Mouse (Mus musculus) urinary bladder, postnatal 10 days (tissue): ENCODE measurements around the gene Otud4.
"Not testable (repeated sequence)": the region's sequence is repeated elsewhere in the genome, so short reads cannot be mapped to it uniquely, and the experiment has no call there.

ENCODE experiments used
- DNase-seq: peaks from one replicate; pipeline ENCODE4 v3.0.0; 2022; ENCODE audit warnings: low spot score

Otud4 gene

DNA sequence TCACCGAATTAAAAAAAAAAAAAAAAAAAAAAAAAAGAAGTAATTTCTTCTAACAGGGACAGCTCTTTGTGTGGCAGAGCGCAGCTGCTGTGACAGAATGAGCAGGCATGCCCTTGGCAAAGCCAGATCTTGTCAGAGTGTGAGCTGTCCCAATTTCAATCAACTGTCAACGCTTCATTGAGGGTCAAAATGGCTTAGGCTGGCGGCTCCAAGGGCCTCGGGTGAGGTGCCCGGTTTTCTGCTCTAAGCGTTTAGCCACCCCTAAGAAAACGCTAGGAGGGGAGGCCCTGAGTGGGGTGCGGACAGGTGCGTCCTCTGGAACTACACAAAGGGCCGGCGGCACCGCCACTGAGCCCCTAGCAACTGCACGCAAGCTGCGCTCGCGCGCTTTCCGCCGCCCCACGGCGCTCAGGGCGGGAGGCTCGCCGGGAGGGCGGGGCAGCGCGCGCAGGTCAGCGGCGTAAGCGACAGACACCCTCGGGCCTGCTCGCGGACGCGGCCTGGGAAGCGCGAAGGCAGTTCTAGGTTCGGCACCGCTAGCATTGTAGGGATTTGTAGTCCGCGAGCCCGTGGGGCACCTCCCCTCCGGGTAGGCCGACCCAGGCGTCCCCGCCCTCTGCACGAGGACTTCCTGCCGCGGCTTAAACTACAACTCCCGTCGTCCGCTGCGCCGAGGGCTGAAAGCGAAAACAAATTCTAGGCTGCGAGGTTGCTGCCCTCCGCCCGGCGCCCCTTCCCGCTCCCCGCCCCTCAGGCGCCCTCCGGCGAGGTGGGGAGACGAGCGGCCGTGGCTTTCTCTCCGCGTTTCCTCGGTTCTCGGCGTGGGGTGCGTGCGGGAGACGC is 490 bp upstream of the Otud4 start:
- DNase-seq = peak; percentile 86

DNA sequence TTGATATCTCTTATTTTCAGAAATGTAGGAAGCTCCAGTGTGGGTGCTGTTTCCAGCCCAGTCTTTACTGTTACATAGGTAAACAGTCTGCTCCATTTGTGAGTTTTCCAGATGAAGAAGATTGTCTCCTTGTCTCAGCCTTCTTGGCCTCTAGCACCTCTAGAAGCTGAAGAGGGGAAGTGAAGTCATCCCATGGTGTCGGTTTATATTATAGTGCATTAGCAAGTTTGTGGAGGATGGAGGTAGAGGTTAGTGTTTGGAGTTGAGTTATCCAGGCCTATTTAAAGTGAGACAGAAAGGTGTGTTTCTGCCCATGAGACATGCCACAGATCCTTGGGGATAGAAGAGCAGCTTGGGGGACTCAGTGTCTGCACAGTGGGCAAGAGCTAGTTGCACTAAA is 1.7 kb downstream of the Otud4 start:
- DNase-seq = no peak

DNA sequence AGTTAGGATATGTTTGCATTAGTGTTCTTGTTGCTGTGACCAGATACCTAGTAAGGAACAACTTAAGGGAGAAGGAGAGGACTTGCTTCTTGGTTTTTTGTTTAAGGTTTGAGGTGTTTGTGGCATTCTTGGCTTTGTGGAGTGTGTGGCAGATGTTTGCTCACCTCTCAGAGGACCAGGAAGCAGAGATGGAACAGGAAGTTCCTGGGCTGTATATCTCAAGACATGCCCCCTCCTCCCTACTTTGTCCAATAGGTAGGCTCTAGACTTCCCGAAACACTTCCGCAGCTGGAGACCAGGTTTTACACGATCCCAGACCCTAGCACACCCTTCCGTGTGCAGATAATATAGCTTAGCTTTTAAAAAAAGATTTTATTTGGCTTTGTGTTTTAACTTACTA is 10.2 kb downstream of the Otud4 start:
- no peak for DNase-seq

DNA sequence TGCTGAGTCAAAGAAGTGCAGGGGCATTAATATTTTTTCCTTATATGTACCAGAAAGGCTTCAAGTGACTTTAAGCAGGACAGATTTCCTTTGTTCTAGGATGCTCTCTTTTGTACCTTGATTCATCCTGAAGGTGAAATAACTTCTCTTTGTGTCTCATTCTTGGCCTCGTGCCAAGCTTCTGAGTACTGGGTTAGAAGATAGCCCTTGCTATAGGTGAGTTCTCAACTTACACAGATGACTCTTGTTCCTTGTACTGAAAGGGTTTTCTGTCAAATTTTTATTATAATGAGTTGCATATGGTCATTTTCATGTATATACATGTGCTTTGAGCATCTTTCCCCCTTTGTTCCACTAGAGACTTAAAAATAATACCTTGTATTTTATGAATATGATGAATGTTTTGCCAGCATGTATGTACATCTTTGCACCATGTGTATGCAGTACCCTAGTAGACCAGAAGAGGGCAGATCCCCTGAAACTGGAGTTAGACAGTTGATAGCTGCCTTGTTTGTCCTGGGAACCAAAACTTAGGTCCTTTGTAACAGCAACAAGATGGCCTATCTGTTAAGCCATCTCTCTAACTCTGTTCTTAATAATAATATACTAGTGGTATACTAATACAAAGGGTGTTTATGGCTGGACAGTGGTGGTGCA is 10.9 kb downstream of the Otud4 start:
- DNase-seq = no peak

DNA sequence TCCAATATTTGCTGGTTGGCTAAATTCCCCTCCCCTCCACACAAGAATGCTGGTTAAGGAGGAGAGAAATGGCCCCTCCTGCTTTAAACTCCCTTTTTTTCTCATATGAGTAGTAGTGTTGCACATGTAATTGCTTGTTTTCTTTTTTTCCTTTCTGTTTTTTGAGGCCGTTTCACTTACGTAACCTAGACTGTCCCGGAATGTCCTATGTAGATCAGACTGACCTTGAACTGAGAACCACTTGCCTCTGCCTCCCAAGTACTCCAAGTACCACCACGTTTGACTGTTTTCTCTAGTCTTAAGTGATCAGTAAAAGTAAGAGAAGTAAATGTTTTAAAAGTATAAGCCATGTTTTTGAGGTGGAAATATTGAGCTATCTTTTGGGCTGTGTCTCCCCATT is 14.3 kb downstream of the Otud4 start:
- DNase-seq = no peak

DNA sequence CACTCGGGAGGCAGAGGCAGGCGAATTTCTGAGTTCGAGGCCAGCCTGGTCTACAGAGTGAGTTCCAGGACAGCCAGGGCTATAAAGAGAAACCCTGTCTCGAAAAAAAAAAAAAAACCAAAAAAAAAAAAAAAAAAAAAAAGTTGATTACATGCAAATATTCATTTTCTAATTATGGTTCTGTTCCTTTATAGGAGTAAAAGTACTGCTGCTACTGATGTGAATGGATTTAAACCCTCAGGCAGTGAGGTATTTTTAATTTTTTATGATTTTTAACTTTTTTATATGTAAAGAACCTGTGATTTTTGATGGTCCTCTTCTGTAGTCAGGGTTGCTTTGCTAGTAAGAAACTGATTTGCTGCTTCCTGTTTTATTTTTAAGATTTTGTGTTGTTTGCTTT is 19.3 kb downstream of the Otud4 start:
- not testable (repeated sequence) for DNase-seq

DNA sequence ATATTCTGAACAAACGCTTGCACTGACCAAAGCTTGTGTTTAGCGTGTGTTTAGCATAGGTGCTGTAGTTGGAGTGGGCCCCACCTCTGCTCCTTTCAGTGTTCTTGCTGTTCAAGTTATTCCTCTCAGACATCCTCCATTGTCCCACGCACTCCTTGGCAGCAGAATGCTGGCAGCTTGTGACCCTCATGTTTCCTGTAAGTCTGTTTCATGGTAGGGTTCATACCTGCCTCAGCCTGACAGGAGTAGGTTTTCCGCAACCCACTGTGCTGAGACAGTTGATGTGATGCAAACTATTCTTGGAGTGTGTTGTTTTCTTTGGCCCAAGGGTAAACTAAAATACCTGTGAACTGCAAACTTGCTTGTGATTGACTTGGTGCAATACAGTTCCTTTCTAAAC is 37.0 kb downstream of the Otud4 start:
- DNase-seq = no peak

DNA sequence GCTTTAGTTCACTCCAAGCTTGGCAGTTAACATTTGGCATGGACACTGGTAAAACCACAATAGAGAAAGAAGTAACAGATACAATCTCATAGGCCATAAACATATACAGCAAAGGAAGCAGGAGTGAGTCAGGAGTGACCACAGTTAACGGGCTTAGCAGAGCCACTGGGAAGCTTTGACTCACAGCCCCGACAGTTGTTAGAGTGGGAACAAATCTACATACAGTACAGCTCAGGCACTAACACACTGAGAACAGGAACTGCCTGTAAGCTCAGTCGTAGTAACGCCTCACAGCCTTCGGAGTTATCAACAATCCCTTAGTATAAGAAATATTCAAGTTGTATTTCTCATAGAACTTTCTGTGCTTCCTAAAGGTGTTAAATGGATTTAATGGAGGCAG is 39.6 kb downstream of the Otud4 start:
- DNase-seq = no peak

DNA sequence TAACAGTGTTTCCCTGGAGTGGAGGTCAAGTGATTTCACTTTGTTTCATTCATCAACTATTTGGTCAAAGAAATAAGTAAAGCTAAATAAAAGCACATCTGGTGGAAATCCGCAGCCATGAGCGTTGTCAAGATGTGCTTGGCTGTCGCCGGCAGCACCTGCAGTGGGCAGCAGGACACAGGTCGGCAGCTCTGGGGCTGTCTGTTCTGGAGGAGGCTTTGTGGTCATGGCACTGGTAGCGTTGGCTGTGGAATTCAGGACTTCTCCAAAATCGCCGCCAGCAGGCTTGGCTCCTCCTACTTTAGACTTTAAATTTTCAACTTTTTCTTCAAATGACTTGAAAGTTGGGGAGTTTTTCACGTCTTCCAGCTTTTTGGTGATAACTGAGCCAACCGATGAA is 40.7 kb downstream of the Otud4 start:
- not testable (repeated sequence) for DNase-seq

DNA sequence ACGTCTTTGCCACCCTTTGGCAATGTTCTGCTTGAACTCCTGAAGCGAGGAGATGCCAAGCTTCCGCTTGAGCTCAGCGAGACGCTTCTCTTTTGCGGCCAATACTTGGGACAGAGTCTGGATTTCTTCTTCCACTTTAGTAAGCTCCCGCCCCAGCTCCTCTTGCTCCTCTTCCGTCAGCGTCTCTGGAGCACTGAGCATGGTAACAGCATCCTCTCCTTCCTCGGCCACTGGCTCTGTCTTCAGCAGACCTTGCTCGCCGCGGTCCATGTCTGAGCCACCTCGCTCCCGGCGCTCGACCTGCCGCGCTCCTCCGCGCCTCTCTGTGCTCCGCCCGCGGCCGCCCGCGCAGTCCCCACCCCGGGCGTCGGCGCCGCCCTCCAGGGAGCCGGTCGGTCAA is 41.1 kb downstream of the Otud4 start:
- DNase-seq = no peak

DNA sequence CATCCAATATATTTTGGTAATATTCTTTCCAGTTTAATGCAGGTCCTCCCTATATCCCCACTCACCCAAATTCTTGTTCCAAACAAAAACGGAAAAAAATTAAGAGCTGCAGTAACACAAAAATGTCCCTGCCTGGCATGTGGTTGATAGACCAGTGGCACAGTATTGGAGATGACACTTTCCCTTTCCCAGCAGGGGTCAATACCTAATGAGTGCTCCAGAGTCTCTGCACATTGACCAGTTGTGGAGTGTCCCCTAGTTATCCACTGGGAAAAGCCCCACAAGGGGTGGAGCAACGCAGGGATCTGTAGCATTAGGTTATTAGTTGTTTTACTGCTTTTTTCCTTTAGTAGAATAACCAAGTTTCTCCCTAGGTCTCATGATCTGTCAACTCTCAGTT is 41.5 kb downstream of the Otud4 start:
- DNase-seq = no peak

DNA sequence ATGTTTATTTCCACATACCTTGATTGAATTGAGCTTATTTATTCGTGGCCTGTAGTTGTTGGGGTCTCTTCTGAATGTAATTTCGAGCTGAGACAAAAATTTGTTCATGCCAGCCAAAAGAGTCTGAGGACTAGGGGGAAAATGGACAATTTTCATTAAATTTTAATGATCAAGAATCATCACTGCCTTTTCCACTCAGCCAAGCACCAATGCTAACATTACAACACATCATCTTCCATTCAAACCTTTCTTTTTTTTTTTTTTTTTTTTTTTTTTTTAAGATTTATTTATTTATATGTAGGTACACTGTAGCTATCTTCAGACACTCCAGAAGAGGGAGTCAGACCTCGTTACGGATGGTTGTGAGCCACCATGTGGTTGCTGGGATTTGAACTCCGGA is 46.5 kb downstream of the Otud4 start:
- DNase-seq = not testable (repeated sequence)

DNA sequence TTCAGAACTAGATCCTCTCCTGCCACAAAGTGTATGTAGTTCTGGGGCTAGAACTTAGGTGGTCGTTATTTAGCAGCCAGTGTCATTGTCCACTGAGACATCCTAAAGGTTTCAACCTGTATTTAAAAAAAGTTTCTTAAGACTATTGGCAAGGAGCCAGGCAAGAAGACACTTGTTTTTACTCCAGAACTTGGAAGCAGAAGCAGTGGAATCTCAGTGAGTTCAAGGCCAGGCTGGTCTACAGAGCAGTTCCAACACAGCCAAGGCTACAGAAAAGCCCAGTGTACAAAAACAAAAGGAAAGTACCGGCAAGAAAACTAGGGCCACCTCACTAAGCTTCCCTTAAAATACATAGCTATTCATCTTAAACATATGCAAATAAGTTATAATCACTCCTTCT is 53.1 kb downstream of the Otud4 start:
- DNase-seq = no peak

DNA sequence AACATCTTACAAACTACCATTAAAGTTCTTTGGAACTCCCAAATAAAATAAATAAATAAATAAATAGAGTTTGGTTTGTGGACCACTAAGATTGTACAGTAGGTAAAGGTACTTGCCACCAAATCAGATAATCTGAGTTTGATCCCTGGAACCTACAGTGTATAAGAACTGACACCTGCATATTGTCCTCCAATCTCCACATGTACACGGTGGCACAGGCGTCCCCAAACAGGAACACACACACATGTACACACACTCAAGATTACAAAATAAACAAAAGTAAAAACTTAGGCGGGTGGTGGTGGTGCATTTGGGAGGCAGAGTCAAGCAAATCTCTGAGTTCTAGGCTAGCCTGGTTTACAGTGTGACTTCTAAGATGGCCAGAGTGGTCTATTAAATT is 67.3 kb downstream of the Otud4 start:
- no peak for DNase-seq

DNA sequence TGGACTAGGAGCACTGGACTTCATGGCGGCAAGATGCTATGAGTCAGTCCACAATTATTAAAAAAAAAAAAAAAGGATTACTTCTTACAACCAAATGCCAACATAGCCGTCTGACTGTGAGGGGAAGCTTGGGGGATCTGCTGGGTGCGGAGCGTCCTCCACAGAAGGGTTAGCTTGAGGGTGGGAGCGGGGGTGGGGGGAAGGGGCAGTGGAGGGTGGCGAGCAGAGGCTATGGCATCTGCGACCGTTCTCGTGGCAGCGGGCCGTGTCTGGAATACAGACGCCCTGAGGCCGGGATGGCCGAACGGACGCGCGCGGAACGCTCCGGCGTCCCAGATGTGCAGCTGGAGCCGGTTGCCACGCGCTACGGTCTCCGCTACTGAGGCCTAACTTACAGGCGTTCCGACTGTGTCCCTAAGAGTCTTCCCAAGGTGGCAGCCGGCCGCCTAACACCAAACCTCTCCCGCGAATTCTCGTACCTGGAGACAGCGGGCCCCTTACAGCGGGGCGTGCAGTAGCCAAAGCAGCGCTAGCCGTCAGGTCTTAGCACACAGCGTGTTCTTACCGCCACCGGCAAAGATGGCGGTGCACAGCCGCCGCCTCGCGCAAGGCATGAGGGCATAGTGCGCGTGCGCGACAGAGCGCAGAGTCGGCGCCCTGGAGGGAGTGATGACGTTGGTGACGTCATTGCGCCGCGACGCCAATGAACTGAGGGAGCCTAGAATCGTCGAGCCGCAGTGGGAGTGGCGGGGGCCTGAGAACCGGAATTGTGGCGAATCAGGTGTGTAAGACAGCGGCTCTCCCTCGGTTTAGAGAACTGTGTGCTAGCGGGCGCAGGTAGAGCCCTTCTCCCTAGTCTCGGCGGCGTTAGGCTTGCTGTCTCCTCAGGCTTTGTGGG is 71.9 kb downstream of the Otud4 start, which contains the start of the genes Abce1 and Anapc10:
Abce1 (minus strand) TSS at position 677 of the 898 bp plus-strand sequence.
Anapc10 (plus strand) TSS at position 757 of the 898 bp plus-strand sequence.
- peak; percentile 98 for DNase-seq

DNA sequence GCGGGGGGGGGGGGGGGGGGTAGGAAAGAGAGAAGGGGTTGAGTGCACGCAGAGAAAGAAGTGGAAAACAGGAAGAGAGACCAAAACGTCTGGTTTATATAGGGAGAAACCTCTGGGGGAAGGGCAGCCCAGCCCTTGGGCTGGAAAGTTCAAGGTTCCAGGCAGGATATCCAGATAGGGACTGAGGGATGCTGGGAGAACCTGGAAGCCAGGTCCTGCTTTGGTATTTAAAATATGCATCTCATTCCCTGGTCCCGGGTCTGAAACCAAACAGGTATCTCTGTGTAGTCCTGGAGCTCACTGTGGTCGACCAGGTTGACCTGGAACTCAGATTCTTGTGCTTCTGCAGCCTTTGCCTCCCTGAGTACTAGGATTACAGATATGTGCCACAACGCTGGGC is 73.3 kb downstream of the Otud4 start:
- DNase-seq = no peak

DNA sequence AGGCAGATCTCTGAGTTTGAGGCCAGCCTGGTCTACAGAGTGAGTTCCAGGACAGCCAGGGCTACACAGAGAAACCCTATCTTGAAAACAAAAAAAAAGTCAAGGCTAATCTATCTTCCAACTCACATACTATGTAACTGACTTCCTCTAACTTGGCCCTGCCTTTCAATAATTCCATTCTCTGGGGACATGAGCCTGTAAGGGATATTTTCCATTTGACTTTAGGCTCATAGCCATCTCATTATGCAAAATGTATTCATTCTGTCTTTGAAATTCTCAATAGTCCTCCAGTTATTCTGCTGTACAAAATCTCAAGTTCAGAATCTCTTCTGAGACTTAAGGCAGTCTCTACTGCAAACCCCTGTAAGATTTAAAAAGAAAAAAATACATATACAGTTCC is 82.1 kb downstream of the Otud4 start:
- no peak for DNase-seq

DNA sequence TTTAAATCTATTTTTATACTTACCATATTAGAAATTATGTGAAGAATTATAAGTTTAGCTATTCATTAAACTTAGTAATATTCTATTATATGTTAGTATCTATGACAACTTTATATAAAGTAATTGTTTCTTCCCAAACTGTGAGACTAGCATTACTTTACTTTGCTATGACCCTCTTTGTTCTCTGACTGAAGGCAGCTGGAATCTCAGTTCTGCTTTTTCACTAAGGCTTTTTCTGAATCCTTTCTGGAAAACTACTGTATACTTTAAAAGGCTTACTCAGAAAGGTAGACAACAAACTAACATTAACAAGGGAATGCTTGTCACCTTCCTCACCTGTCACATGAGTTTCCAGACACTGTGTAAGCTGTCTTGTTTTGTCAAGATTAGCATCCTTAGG is 83.9 kb downstream of the Otud4 start:
- DNase-seq = no peak

DNA sequence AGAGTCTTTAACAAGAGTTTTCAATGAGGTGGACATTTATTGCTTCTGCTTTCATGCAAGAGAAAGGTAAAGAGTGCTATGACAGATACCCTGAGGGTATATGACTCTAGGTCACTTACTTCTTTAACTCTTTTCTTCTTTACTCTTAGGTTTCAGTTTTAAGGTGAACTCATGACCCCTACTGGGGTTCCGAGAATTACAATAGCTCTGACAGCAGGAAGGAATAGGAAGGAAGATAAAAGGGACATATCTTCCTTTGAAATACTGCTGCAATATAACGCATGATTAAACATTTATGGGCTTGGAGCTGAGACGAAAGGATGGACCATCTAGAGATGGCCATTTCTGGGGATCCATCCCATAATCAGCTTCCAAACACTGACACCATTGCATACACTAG is 85.2 kb downstream of the Otud4 start:
- DNase-seq = no peak
